Mouse (Mus musculus): ENCODE measurements around the gene Nodal. TPM values are rescaled to one million over a fixed set of nuclear protein-coding genes. Genes with fewer than 3 reads are reported as not detected.

The Nodal gene
- polyA plus RNA-seq, 1 experiment, result not detected

GRCm38 (mm10) chr10:61392584-61392983 is 25.2 kb upstream of the Nodal start:
- Histone ChIP-seq H3K27ac (ENCODE audit: insufficient read depth, low read length) (no peak overlapping the region), H3K4me3 (ENCODE audit: insufficient read depth, low read length) (no peak overlapping the region), H3K4me1 (ENCODE audit: control insufficient read depth, insufficient read depth, low read length) (no peaks in the 10 kb centered on the region)
- TF ChIP-seq POLR2A (IDR thresholded peaks at IDR 0.05; ENCODE audit: low read depth, low read length), result no peak
- TF ChIP-seq CTCF (IDR thresholded peaks at IDR 0.05; ENCODE audit: borderline replicate concordance, insufficient read depth, low read length), result no peak

- TF ChIP-seq POLR2A (IDR thresholded peaks at IDR 0.05; ENCODE audit: low read depth, low read length), result 0 out of 2 replicates have a peak, but pooled peaks have one; percentile 29
- no peak for TF ChIP-seq CTCF (IDR thresholded peaks at IDR 0.05; ENCODE audit: borderline replicate concordance, insufficient read depth, low read length)
- Histone ChIP-seq H3K4me3 (ENCODE audit: insufficient read depth, low read length) (no peak overlapping the region), H3K27ac (ENCODE audit: insufficient read depth, low read length) (no peak overlapping the region), H3K4me1 (ENCODE audit: control insufficient read depth, insufficient read depth, low read length) (no peaks in the 10 kb centered on the region)
These were observed 23.2 kb upstream of the Nodal start for GRCm38 (mm10) chr10:61394476-61395136.

- no peak for TF ChIP-seq POLR2A (IDR thresholded peaks at IDR 0.05; ENCODE audit: low read depth, low read length)
- no peak for TF ChIP-seq CTCF (IDR thresholded peaks at IDR 0.05; ENCODE audit: borderline replicate concordance, insufficient read depth, low read length)
- Histone ChIP-seq H3K4me1 (ENCODE audit: control insufficient read depth, insufficient read depth, low read length) (no peaks in the 10 kb centered on the region), H3K4me3 (ENCODE audit: insufficient read depth, low read length) (no peak overlapping the region), H3K27ac (ENCODE audit: insufficient read depth, low read length) (no peak overlapping the region)
These were observed 19.6 kb upstream of the Nodal start for GRCm38 (mm10) chr10:61398125-61398524.

- TF ChIP-seq POLR2A (IDR thresholded peaks at IDR 0.05; ENCODE audit: low read depth, low read length), result no peak
- peak; percentile 92 for TF ChIP-seq CTCF (IDR thresholded peaks at IDR 0.05; ENCODE audit: borderline replicate concordance, insufficient read depth, low read length)
- H3K4me3 ChIP-seq (ENCODE audit: insufficient read depth, low read length), result no peak overlapping the region
- H3K4me1 ChIP-seq (ENCODE audit: control insufficient read depth, insufficient read depth, low read length), result no peaks in the 10 kb centered on the region
- no peak overlapping the region for H3K27ac ChIP-seq (ENCODE audit: insufficient read depth, low read length)
These were observed 18.5 kb upstream of the Nodal start for GRCm38 (mm10) chr10:61399156-61399734.

GRCm38 (mm10) chr10:61400407-61400806 is 17.4 kb upstream of the Nodal start:
- TF ChIP-seq CTCF (IDR thresholded peaks at IDR 0.05; ENCODE audit: borderline replicate concordance, insufficient read depth, low read length), result no peak
- TF ChIP-seq POLR2A (IDR thresholded peaks at IDR 0.05; ENCODE audit: low read depth, low read length), result no peak
- no peak overlapping the region for H3K4me3 ChIP-seq (ENCODE audit: insufficient read depth, low read length)
- H3K27ac ChIP-seq (ENCODE audit: insufficient read depth, low read length), result no peak overlapping the region
- no peaks in the 10 kb centered on the region for H3K4me1 ChIP-seq (ENCODE audit: control insufficient read depth, insufficient read depth, low read length)

GRCm38 (mm10) chr10:61402480-61402879 is 15.3 kb upstream of the Nodal start:
- Histone ChIP-seq H3K4me1 (ENCODE audit: control insufficient read depth, insufficient read depth, low read length) (no peaks in the 10 kb centered on the region), H3K27ac (ENCODE audit: insufficient read depth, low read length) (no peak overlapping the region), H3K4me3 (ENCODE audit: insufficient read depth, low read length) (no peak overlapping the region)
- TF ChIP-seq POLR2A (IDR thresholded peaks at IDR 0.05; ENCODE audit: low read depth, low read length) (no peak), CTCF (IDR thresholded peaks at IDR 0.05; ENCODE audit: borderline replicate concordance, insufficient read depth, low read length) (no peak)

GRCm38 (mm10) chr10:61402911-61403310 is 14.9 kb upstream of the Nodal start:
- Histone ChIP-seq H3K27ac (ENCODE audit: insufficient read depth, low read length) (no peak overlapping the region), H3K4me3 (ENCODE audit: insufficient read depth, low read length) (no peak overlapping the region), H3K4me1 (ENCODE audit: control insufficient read depth, insufficient read depth, low read length) (no peaks in the 10 kb centered on the region)
- TF ChIP-seq CTCF (IDR thresholded peaks at IDR 0.05; ENCODE audit: borderline replicate concordance, insufficient read depth, low read length) (no peak), POLR2A (IDR thresholded peaks at IDR 0.05; ENCODE audit: low read depth, low read length) (no peak)

- TF ChIP-seq CTCF (IDR thresholded peaks at IDR 0.05; ENCODE audit: borderline replicate concordance, insufficient read depth, low read length) (no peak), POLR2A (IDR thresholded peaks at IDR 0.05; ENCODE audit: low read depth, low read length) (no peak)
- Histone ChIP-seq H3K4me1 (ENCODE audit: control insufficient read depth, insufficient read depth, low read length) (no peaks in the 10 kb centered on the region), H3K27ac (ENCODE audit: insufficient read depth, low read length) (no peak overlapping the region), H3K4me3 (ENCODE audit: insufficient read depth, low read length) (no peak overlapping the region)
These were observed 11.8 kb upstream of the Nodal start for GRCm38 (mm10) chr10:61405958-61406357.

- no peak for TF ChIP-seq CTCF (IDR thresholded peaks at IDR 0.05; ENCODE audit: borderline replicate concordance, insufficient read depth, low read length)
- TF ChIP-seq POLR2A (IDR thresholded peaks at IDR 0.05; ENCODE audit: low read depth, low read length), result no peak
- no peak overlapping the region for H3K27ac ChIP-seq (ENCODE audit: insufficient read depth, low read length)
- no peaks in the 10 kb centered on the region for H3K4me1 ChIP-seq (ENCODE audit: control insufficient read depth, insufficient read depth, low read length)
- H3K4me3 ChIP-seq (ENCODE audit: insufficient read depth, low read length), result no peak overlapping the region
These were observed 8.0 kb upstream of the Nodal start for GRCm38 (mm10) chr10:61409776-61410175.

- TF ChIP-seq POLR2A (IDR thresholded peaks at IDR 0.05; ENCODE audit: low read depth, low read length) (no peak), CTCF (IDR thresholded peaks at IDR 0.05; ENCODE audit: borderline replicate concordance, insufficient read depth, low read length) (no peak)
- Histone ChIP-seq H3K27ac (ENCODE audit: insufficient read depth, low read length) (no peak overlapping the region), H3K4me3 (ENCODE audit: insufficient read depth, low read length) (no peak overlapping the region), H3K4me1 (ENCODE audit: control insufficient read depth, insufficient read depth, low read length) (no peaks in the 10 kb centered on the region)
These were observed 7.6 kb upstream of the Nodal start for GRCm38 (mm10) chr10:61410193-61410592.

Data from embryonic fibroblast, embryonic 13.5 days (primary cell).